Mouse (Mus musculus) stomach, postnatal 0 days (tissue): ENCODE measurements at regions not wholly inside any gene's neighbourhood (a gene's known extent, or its start where the extent isn't known, plus 50 kb on each side); places are given as distances from the start of the nearest gene placed in this dataset.
A peak's percentile ranks its signal among the peaks of the same experiment; 100 is the strongest.

ENCODE experiments used
- ATAC-seq: fragments of 200-750 bp; cut with Nextera tagmentation; 2 replicates; pipeline ENCODE4 v1.8.0; 2017; ENCODE audit not compliant: low FRiP score, low TSS enrichment
- DNase-seq: peaks from one replicate; pipeline ENCODE4 v3.0.0-alpha.2; 2016; ENCODE audit warnings: low spot score
- H3K27ac ChIP-seq: fragments of 300-500 bp; sonication (generic); replicated peaks from 2 replicates; pipeline ENCODE4 v1.5.1; 2014; ENCODE audit warnings: mild to moderate bottlenecking, control low read depth
- H3K27me3 ChIP-seq: fragments of 300-500 bp; sonication (generic); 2 replicates; pipeline ENCODE4 v1.6.1; 2014; ENCODE audit warnings: low read length; ENCODE audit not compliant: control insufficient read depth, insufficient read depth
- H3K36me3 ChIP-seq: fragments of 300-500 bp; sonication (generic); 2 replicates; pipeline ENCODE4 v1.6.1; 2014; ENCODE audit warnings: low read length, mixed read lengths; ENCODE audit not compliant: control insufficient read depth, insufficient read depth
- H3K4me1 ChIP-seq: fragments of 300-500 bp; sonication (generic); replicated peaks from 2 replicates; pipeline ENCODE4 v1.6.1; 2014; ENCODE audit warnings: antibody characterized with exemption; ENCODE audit not compliant: control insufficient read depth, insufficient read depth
- H3K4me2 ChIP-seq: fragments of 300-500 bp; sonication (generic); replicated peaks from 2 replicates; pipeline ENCODE4 v1.6.1; 2014; ENCODE audit warnings: low read depth, mild to moderate bottlenecking, control low read depth, moderate library complexity
- H3K4me3 ChIP-seq: fragments of 300-500 bp; sonication (generic); 2 replicates; pipeline ENCODE4 v1.5.1; 2014; ENCODE audit warnings: low read depth, low read length, control low read depth
- H3K9ac ChIP-seq: fragments of 300-500 bp; sonication (generic); 2 replicates; pipeline ENCODE4 v1.6.1; 2014; ENCODE audit warnings: mild to moderate bottlenecking, low read length, control low read depth, mixed read lengths
- H3K9me3 ChIP-seq: fragments of 300-500 bp; sonication (generic); 2 replicates; pipeline ENCODE4 v1.6.1; 2016; ENCODE audit warnings: low read length; ENCODE audit not compliant: control insufficient read depth
- CTCF ChIP-seq: IDR thresholded peaks from 2 replicates; pipeline ENCODE4 v1.5.1; 2016; ENCODE audit warnings: antibody characterized with exemption, low read depth, mild to moderate bottlenecking, moderate library complexity
- EP300 ChIP-seq: optimal IDR thresholded peaks from 2 replicates; pipeline ENCODE3; 2016; ENCODE audit warnings: antibody characterized with exemption
- WGBS: fragments of 180-500 bp; shearing (Covaris S2); extraction: QIAGEN DNeasy Blood & Tissue Kit; methylation state at CpG from one replicate; pipeline ENCODE4 v1.1.7; 2014; 5-methylcytosine and 5-hydroxymethylcytosine counted together

- no peaks in the 10 kb centered on the region for H3K9me3 ChIP-seq
- ATAC-seq (no peak), DNase-seq (no peak)
- H3K9ac ChIP-seq = no peak overlapping the region
- no peak overlapping the region for H3K4me2 ChIP-seq
- H3K27ac ChIP-seq = no peak overlapping the region
- WGBS = 35% methylated on average over 1 of the region's 1 CpGs
- no peaks in the 10 kb centered on the region for H3K36me3 ChIP-seq
- no peaks in the 10 kb centered on the region for H3K4me1 ChIP-seq
- TF ChIP-seq EP300 = no peak
- TF ChIP-seq CTCF = peak; percentile 38
- H3K27me3 ChIP-seq = no peaks in the 10 kb centered on the region
- H3K4me3 ChIP-seq = no peak overlapping the region
Measured at GRCm38 (mm10) chrX:68954687-68955086, 61.8 kb upstream of the Gm6812 start.

DNA sequence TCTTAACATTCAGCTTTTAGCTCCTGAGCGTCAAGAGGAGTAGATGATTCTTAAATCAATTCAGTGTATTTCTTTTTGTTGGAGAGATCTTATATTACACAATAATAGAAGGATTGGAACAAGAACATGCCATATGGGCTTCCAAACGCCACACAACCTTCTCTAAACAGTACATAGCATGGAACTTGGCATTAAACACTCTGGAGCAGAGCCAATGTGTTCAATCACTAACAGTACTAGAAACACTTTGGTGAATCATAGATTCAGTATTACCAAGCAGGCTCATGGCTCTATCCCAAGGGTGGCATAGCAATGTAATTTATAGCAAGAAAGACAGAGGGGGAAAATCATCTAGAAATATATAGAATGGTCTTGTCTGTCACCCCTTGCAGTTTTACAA lies 60.4 kb upstream of the Gm6812 start:
- H3K4me2 ChIP-seq = no peak overlapping the region
- H3K27ac ChIP-seq = no peak overlapping the region
- no peak overlapping the region for H3K4me3 ChIP-seq
- H3K36me3 ChIP-seq = no peaks in the 10 kb centered on the region
- DNase-seq = no peak
- no peak overlapping the region for H3K9ac ChIP-seq
- ATAC-seq = no peak
- WGBS = 41% methylated on average over 2 of the region's 2 CpGs
- H3K4me1 ChIP-seq = no peaks in the 10 kb centered on the region
- no peaks in the 10 kb centered on the region for H3K9me3 ChIP-seq
- no peak for TF ChIP-seq CTCF
- H3K27me3 ChIP-seq = no peaks in the 10 kb centered on the region

DNA sequence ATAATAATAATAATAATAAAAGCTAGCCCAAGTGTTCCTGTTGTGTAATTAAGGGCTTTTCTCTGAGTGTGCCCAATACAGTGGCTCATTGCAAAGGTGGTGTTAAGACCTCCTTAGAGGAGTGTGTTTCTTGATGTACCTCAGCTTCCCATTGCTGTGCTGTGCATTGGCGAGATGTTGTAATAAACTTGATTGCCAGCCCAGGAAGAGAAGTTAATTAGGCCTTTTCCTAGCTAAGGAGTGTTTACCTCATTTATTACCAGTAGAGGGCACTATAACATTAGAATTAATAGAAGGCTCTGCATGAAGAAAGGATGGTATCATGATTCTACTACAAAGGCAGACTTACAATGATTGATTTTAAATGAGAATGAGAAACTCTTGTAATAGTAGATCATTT lies 57.9 kb upstream of the Gm6812 start:
- 14% methylated on average over 1 of the region's 1 CpGs for WGBS
- Histone ChIP-seq H3K9me3 (no peaks in the 10 kb centered on the region), H3K36me3 (no peaks in the 10 kb centered on the region), H3K9ac (no peak overlapping the region), H3K27me3 (no peaks in the 10 kb centered on the region), H3K4me1 (no peaks in the 10 kb centered on the region), H3K4me2 (no peak overlapping the region), H3K27ac (no peak overlapping the region), H3K4me3 (no peak overlapping the region)
- DNase-seq (no peak), ATAC-seq (no peak)
- TF ChIP-seq EP300 (no peak), CTCF (peak; percentile 69)

GRCm38 (mm10) chrX:68945741-68946140 lies 52.9 kb upstream of the Gm6812 start:
- Histone ChIP-seq H3K9me3 (no peaks in the 10 kb centered on the region), H3K9ac (no peak overlapping the region), H3K4me2 (no peak overlapping the region), H3K27ac (no peak overlapping the region), H3K27me3 (no peaks in the 10 kb centered on the region), H3K36me3 (no peaks in the 10 kb centered on the region), H3K4me3 (no peak overlapping the region), H3K4me1 (no peaks in the 10 kb centered on the region)
- TF ChIP-seq EP300 (no peak), CTCF (no peak)
- DNase-seq (no peak), ATAC-seq (no peak)
